Mouse (Mus musculus) regulatory T cell (primary cell): ENCODE results near the gene Emc1.

Experiments
- in situ Hi-C: fragments of 300-600 bp; cut with MboI, MseI; formaldehyde crosslinking; loops from one replicate; pipeline ENCODE4 v1.15.1; 2025; ENCODE audit warnings: high pct_unique_total_duplicates

Gene Emc1

DNA sequence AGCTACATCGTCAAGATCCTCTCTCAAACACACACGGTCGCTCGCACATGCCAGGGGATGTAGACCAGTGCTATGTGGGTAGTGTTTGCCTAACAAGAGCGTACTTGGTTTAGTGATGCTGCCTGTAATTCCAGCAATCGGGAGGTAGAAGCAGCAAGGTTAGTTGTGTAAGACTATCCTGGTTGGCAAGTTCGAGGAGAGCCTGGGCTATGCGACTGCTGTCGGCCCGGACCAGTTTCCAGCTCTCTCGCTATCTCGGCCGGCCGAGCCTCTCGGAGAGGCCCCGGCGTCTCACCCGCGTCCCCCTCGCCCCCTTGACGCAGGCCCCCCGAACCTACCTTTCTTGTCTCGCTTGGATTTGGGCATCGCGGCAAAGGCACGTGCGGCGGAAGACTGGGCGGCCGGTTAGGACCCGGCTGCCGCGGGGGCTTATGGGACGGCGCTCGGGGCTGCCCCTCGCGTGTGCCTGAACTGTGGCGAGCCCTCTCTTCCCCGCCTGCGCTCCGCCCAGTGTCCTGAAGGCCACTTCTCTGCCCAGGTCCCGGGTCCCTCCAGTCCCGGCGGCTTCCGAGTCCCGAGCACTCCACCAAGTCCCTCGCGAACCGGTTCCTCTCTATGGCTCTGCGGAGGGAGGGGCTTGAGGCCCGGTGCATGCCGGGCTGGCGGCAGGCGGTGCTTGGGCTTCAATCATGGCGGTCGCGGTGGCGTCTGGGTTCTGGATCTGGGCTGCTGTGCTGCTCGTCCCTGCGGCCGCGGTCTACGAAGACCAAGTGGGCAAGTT is at the start of gene Emc1, which contains the start of the genes Mrto4 and Ubr4:
Gene Emc1 (plus strand): TSS at position 657 of the 781 bp plus-strand sequence.
Gene Mrto4 (minus strand): TSS at position 646 of the 781 bp plus-strand sequence.
Gene Ubr4 (plus strand): TSS at position 679 of the 781 bp plus-strand sequence.
- in situ Hi-C loops: no loop called here

DNA sequence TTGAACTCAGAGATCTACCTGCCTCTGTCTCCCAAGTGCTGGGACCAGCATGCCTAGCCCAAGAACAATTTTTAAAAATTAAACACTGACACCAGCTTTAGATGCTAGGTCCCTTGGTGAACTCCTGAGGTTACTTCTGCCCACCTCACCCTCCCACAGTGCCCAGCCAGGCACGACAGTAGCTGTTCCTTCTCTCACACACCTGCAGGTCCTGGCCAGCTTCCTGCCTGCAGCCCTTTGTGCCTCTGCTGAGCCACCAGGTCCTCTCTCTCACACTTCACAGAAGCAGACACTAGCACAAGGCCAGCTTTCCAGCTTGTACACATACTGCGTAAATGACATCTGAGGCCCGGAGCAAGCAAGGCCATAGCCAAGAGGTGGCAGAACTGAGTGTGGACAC is 46.9 kb upstream of the Emc1 start:
- in situ Hi-C loops: no loop called here

DNA sequence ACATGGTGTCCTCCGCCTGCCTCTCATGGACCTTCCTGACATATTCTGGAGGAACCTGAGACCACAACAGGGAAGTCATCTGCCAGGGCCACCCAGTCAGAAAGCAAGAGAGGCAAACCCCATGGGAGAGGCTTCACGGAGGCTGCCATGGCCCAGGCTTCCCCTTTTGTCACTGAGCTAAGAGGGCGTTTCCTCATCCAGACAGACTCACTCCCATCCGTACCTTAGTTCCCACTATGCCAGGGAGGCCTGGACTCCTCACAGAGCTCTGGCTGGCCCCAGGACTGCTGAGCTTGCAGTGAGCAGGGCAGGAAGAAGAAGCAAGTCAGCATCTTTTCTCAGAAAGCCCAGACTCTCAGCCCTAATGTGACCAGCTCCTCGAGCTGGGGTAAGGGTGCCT is 44.5 kb upstream of the Emc1 start:
- in situ Hi-C loops: no loop called here

DNA sequence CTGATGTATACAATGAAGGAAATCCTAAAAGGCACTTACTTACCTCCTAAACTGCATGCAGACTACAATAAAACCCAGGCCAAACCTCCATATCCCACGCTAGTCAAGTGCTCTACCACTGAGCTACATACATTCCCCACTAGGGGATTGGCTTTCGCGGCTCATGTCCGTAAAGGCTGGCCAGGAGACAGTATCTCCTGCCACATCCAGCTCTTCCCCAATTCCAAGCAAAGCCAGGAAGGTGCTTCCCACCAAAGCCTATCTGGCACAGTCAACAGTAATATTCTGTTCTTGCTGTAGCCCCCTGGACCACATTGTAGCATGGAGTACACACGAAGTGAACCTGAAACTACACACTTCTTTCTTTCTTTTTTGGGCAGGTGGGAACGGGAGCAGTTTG is 42.7 kb upstream of the Emc1 start:
- in situ Hi-C loops: no loop called here

DNA sequence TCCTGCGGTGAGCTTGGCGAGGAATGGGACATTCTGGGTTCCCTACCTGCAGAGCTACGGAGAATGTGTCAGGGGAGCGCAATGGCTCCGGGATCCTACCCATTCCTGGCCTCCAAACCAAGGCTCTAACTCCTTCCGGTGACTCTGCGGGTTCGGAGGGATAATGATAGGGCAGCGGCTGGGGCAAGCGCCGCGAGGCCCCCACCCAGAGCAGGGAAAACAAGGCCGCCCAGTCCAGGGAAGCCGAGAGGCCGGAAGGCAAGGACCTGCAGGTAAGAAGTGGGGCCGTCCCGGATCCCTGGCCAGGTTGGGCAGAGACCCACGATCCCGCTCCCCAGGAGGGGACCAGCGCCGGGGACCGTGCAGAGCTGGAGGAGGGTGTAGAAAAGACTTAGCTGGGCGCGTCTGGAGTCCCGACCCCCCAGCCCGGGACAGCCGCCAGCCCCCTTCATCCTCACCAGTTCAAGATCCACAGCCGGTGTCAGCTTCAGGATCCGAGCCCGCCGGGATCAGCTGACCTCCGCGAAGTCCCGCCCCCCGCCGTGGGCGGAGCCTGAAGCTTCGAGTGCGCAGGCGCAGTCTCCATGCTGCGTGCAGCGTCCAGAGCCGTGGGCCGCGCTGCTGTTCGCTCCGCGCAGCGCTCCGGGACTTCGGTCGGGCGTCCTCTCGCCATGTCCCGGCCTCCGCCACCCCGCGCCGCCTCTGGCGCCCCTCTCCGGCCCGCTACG is 42.1 kb upstream of the Emc1 start, which contains the start of the genes Pqlc2 and Akr7a5:
Gene Pqlc2 (minus strand): TSS at position 538 of the 728 bp plus-strand sequence.
Gene Akr7a5 (plus strand): TSS at position 574 of the 728 bp plus-strand sequence.
- in situ Hi-C loops: no loop called here

DNA sequence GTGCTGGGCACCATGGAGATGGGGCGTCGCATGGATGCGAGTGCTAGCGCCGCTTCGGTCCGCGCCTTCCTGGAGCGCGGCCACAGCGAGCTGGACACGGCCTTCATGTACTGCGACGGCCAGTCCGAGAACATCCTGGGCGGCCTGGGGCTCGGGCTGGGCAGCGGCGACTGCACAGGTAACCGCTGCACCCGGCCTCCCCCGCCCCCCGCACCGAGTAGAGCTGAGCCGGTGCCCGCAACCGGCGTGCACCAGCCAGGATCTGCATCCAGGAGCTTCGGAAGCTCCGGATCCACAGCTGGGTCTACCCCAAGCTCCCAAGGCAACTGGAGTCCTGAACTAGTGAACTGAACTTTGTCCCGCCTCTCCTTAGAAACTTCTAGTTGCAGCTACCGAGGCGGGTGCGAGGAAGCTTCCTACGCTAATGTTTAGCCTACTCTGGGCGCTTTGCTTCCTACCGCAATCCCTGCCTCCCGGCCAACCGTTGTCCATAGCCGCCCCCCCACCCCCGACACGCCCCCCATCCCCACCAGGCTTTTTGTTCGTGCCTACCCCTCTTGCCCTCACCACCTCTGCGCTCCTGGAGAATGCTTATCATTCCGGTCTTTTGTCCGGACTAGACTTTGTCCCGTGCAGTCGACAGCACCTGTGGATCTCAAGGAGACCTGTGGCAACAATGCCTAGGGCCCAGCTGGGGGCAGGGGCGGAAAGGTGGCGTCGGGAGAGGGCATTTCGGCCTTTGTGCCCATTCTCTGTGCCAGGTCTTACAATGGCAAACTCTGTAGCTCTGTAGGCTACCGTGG is 41.3 kb upstream of the Emc1 start:
- in situ Hi-C loops: no loop called here

DNA sequence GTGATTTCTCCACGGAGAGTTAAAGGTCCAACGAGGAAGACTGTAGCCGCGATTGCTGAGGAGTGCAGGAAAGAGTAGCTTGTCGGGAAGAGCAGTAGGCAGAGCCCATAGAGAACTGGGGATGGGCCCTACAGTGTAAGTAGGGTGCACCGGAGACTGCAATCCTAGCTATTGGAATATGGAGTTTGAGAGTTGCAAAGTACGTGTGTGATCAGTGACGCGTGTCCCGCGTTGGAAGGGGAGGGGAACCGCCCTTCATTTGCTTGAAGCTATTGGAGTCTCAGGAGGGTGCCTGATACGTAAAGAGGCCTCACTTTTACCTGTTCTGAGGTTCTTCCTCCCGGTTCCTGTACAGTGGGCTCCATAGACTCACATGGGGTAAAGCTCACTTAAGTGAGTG is 40.7 kb upstream of the Emc1 start:
- in situ Hi-C loops: no loop called here

DNA sequence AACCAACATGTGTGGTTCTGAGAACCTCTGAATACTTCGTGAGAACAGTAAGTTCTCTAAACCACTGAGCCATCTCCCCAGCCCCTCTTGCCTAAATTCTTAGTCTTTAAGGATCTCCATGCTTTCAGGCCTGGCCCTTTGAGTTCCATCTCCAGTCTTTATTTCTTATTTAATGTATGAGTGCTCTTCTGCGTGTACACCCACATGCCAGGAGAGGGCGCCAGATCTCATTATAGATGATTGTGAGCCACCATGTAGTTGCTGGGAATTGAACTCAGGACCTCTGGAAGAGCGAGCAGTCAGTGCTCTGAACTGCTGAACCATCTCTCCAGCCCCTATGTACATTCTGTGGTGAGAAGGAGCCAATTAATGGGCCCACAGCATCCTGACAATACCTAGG is 39.8 kb upstream of the Emc1 start:
- in situ Hi-C loops: no loop called here

DNA sequence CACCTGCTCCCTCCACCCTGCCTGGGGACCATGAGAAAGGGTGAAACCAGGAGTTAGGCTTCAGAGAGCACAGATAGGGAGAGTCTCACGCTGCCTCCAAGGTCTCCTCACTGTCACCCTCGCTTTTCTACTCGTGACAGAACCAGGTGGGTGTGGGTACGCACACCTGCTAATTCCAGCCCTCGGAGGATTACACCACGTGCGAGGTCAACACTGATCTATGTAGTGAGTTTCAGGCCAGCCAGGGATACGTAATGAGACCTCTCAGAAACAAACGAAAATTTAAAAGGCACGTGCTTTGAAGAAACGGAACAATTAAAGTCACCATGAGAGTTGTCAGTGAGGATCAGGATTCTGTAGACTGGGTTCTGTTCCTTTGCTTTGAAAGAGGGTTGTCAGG is 33.9 kb upstream of the Emc1 start:
- in situ Hi-C loops: no loop called here

DNA sequence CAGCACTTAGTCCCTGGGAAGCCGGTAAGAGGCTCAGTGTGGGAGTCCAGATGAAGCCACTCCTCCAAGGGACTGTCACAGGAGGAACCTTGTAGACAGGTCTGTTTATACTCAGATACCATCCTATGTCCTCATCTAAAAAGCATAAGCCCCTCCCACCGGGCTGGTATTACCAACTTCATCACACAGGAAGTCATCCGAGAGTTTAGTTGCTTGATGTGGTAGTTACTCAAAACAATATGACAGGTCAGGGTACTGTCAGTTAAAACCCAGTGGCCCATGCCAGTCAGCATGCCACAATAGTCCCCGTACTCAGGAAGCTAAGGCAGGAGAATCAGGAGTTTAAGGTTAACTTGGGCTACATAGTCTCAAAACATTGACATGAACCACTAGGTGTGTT is 32.6 kb upstream of the Emc1 start:
- in situ Hi-C loops: no loop called here

DNA sequence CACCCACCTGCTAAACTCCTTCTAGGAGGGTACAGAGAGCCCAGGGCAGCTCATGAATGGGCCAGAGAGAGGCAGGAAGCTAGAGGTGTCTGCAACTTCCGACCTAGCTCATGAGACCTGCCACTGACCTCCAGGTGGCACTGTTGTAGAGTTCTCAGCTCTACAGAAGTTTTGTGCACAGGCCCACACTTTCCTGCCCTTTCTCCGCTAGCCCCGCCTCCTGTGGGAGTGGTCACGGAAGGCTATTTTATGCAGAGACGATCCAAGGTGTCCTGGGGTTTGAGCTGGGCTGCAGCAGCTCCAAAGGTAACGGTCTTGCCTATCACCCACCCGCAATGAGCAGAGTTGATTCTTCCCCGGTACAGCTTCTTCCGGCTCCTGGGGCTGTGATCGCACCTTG is 21.8 kb upstream of the Emc1 start:
- in situ Hi-C loops: no loop called here

DNA sequence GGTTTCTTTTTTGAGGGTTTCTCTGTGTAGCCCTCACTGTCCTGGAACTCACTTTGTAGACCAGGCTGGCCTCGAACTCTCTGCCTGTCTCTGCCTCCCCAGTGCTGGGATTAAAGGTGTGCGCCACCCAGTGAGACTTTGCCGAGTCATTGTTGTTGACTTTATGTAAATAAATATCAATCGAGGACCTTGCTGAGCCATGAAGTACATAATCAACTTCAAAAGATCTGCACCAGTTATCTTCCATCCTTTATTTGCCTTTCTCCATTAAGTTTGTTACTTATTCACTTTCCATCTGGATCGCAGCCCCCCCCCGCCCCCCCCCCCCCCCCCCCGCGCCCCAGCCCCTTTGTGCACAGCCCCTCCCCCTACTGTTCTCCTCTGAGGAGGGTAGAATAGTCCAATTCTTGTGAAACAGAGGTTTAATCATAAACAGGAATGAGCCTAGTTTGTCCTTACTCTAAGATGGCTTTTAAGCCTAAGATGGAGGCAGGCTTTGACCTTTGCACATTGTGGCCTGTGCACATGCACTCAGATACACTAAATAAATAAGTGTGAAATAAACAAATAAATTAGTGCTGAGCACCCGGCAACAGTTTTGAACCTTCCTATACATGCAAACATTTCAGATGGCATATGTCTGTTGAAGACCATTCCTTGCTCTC is 17.6 kb upstream of the Emc1 start:
- in situ Hi-C loops: no loop called here

DNA sequence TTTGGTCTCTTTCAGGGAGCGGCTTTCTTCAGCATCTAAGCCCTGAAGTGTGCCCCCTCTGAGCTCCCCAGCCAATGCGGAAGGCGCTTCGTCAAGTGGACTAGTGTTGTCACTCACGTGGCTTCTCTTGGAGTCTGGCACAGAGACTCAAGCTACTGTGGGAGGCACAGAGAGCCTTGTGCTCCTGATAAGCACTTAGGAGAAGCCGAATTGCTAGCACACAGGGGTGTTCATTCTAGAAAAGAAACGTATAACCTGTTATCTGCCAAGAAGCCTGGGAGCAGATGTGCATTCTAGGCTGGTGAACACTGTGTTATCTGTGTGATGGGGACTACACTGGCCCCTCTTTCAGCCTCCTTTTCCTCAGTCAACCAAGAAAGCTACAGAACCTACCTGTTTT is 16.9 kb upstream of the Emc1 start:
- in situ Hi-C loops: no loop called here

DNA sequence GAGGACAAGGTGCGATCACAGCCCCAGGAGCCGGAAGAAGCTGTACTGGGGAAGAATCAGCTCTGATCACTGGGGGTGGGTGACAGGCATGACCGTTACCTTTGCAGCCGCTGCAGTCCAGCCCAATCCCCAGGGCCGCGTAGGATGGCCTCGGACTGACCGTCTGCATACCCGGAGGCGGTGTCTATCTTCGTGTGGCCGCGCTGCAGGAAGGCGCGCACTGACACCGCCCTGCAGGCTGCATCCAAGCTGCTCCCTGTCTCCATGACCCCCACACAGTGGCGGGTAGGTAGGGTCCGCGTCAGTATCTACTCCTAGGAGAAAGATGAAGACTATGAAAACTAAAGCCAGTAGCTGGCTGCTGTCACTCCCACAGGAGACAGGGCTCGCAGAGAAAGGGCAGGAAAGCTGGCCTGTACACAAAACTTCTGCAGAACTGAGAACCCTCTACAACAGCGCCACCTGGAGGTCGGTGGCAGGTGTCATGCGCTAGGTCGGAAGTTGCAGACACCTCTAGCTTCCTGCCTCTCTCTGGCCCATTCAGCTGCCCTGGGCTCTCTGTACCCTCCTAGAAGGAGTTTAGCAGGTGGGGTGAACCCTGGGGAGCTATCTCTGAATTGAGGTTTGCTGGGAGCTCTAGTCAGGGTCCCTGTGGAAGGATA is 15.4 kb upstream of the Emc1 start:
- in situ Hi-C loops: no loop called here

DNA sequence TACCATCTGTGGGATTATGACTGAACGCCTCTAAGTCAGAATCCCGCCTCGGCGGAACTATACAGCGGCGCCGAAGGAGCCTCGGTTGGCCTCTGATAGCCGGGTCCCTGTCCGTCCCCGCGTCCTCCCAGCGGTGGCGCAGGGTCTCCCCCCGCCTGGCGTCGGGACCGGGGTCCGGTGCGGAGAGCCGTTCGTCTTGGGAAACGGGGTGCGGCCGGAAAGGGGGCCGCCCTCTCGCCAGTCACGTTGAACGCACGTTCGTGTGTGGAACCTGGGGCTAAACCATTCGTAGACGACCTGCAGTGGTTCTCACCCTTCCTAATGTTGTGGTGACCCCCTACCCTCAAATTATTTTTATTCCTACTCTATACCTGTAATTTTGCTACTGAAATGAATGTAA is 14.2 kb upstream of the Emc1 start:
- in situ Hi-C loops: no loop called here

DNA sequence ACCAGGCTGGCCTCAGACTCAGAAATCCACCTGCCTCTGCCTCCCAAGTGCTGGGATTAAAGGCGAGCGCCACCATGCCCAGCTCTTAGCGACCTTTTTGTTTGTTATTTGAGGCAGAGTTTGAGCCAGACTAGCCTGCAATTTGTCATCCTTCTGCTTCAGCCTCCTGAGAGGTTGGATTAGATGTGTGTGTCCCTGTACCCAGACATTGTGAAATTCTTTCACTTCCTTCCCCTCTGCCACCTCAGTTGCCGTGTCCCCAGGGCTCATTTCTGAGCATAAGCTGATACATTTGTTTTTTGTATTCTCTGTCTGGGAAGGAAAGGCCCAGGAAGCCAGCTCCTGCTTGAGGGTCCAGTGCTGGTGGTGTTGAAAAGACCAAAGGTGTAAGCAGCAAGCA is 11.6 kb upstream of the Emc1 start:
- in situ Hi-C loops: no loop called here

DNA sequence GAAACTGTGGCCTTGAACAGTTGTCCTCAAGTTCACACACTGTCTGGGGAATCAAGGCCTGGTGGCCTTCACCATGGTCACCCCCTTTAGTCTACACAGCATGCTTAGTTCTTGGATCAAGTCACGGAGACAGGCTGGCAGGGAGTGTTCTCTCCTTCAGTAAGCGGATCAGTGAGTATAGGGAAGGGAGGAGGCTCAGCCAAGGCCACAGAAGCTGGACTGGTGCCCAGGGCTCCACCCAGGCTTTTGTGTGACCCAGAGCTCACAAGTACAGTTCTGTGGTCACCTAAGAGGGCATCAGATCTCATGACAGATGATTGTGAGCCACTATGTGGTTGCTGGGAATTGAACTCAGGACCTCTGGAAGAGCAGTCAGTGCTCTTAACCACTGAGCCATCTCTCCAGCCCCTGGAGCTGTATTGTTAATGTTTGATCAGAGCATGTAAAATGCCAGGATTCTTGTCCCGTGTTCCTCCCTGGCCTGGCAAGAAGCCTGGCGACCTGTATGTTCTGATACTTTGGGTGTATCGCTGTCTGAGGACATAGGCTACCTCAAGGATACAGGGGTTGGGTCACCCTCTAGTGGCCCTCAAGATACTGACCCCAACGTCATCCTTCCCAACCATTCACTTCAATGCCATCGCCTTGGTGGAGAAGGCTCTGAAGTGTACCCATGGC is 10.7 kb upstream of the Emc1 start:
- in situ Hi-C loops: no loop called here

DNA sequence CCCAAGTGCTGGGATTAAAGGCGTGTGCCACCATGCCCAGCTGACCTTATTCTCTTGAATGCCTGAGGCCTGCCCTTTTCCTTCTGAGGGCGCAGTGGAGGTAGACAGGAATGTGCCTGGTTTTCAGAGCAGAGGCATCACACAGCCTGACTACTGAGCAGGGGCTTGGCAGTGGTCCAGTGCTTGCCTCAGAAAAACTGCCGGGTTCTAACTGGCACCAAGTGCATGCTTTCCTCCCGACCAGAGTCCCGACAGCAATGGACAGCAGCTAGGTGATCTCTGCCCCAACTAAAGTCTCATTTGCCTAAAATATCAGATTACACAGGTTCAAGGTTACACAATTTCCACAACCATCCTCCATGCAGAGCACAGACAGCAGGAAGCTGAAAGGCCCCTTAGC is 8.7 kb upstream of the Emc1 start:
- in situ Hi-C loops: no loop called here

DNA sequence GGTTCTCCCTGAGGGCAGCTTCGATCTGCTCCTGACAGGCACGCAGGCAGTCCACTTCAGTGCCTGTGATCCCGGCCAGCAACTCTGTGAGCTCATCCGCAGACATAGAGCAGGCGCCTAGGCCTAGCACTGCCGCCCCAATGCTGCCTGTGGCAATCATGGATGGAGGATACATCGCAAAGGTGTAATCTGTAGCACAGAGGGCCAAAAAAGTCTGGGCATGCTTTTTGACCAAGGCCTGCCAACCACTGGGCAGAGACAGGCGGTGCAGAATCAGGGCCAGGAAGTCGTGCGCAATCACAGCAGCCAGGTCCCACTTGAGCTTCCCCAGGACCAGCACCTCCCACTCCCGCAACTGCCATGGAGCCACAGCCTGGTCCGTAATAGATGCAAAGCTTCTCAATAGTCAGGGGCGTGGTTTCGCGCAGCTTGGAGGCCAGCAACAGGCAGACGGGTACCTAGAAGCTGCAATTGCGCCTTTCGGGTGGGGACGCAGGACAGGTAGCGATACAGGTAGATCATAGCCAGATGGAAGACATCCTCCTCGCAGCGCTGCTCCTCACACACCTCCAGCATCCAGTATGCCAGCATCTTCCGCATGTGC is 6.9 kb upstream of the Emc1 start:
- in situ Hi-C loops: no loop called here

DNA sequence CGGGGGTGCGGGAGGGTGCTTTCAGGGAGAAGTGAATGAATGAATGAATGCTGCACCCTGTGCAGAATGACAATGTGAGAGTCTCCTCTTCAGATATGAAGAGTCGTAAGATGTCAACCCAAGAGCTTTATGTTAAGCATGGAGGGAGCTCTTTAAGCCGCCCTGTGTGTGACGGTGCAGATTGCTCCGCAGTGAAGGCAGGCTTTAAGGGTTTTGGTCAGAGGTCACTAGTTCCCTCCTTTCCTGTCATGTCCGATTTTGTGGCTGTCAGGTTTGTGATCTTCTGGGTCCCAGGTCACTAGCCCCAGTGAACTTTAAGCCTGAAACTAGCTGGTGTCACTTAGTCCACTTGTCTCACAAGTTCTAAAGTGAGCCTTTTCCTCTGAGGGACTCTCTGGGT is 445 bp downstream of the Emc1 start:
- in situ Hi-C loops: no loop called here
